Mouse (Mus musculus): Measurements from ENCODE around the gene Gpc5.
"Not testable (repeated sequence)": the region's sequence is repeated elsewhere in the genome, so short reads cannot be mapped to it uniquely, and the experiment has no call there.

The Gpc5 gene

GRCm38 (mm10) chr14:115092081-115092480, at the start of gene Gpc5:
TSS of gene Gpc5 (plus strand) at chr14:115092215.
- peak; percentile 72 to 90 for DNase-seq (ENCODE audit: low spot score in 2 of 2)

DNA sequence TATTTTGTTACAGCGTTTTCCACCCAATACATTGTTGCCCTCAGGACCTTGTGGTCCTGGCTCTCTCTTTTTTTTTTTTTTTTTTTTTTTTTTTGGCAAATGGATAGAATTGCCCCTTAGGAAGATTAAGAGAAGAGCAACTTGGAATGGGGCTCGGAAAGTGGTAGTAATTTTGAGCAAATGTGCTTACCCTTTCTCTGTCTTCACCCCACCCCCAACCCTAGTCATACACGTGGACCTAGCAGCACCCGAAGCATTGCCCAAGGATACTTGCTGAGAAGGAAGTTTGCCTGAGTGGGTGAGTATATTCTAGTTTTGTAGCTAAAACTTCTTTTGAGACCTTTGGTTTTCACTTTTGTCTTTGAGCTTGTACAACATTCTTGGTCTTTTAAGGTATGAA, 49.4 kb upstream of the Gpc5 start:
- no peak for DNase-seq (ENCODE audit: low spot score in 2 of 2)

DNA sequence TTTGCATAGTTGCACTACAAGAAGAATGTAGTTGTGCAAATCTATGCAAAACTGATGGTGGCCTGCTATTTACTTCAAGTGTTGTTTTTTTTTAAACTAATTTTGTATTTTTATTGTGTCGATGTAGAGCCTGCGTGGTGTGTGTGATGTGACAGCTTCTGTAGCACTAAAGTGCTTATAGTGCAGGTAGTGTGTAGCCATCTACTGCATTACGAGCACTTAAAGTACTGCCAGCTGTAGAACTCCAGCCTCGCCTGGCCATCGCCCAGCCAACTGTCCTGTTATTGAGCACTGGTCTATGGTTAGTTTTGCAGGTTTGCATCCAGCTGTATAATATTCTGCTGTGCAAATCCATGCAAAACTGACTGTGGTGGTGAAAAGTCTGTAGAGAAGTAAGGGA, 48.0 kb upstream of the Gpc5 start:
- DNase-seq (ENCODE audit: low spot score in 2 of 2), result no peak

DNA sequence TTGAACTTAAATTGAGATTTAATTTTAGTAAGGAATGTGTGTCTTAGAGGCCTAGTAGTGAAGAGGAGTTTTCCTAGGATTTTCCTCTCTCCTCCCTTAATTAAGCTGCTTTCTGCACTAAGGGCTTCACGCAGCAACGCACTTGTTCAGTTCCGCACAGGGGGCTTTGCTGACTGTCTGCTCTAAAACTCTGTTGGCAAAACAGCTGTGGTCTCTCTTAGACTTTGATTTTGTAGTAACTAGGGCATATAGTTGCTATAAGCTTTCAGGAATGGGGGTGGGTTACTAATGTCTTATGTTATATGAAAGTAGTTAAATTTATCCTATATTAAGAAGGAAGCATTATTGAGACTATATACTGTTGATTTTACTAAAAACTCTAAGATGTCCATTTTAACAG, 46.3 kb upstream of the Gpc5 start:
- no peak for DNase-seq (ENCODE audit: low spot score in 2 of 2)

GRCm38 (mm10) chr14:115047316-115047715, 44.7 kb upstream of the Gpc5 start:
- no peak for DNase-seq (ENCODE audit: low spot score in 2 of 2)

GRCm38 (mm10) chr14:115047990-115048862, 43.8 kb upstream of the Gpc5 start:
- DNase-seq (ENCODE audit: low spot score in 2 of 2), result no peak

DNA sequence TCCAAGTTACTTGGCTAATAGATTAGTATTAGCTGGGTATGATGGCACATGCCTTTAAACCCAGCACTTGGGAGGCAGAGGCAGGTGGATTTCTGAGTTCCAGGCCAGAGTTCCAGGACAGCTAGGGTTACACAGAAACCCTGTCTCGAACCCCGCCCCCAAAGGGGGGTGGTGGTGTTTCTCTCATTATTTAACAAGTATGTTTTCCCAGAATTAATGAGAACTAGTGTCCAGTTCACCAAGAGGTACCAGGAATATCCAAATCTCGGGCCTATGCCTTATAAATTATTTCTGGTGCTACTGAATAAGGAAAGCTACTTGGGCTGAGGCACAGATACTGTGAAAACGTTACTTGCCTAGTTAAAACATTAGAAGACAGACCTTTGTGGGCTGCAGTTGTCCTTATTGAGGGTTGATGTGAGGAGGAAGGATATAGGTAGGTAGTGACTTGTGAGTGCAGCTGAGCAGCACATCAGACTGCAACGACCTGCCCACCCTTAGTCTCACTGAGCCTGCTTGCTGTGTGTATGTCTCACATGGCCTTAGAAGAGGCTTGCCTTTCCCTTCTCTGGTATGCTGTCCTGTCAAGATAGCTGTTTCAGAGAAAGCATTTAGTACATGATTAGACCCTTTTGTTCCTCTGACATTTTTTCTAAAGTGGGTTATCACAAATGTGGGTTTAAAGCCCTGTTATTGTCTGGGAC, 43.0 kb upstream of the Gpc5 start:
- DNase-seq (ENCODE audit: low spot score in 2 of 2), result no peak

- no peak for DNase-seq (ENCODE audit: low spot score in 2 of 2)
These were observed 42.2 kb upstream of the Gpc5 start for GRCm38 (mm10) chr14:115049831-115050230.

- DNase-seq (ENCODE audit: low spot score in 2 of 2), result no peak
These were observed 40.8 kb upstream of the Gpc5 start for GRCm38 (mm10) chr14:115051106-115051760.

DNA sequence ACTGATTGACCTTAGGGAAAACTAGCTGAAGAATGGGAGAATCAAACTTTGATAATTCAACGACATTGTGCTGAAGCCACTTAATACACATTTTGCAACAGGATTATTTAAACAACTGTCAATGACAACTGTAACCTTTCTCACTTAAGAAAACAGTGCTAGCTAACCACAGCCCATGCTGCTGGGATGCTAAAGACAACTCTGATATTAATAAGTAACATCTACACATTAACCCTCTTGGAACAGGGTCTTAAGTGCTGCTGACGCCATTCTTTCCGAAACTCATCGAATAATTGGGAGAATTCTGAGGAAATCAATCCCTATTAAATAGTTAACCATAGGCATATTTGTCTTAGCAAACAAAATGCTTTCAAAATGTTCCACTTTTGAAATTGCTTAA, 39.6 kb upstream of the Gpc5 start:
- DNase-seq (ENCODE audit: low spot score in 2 of 2), result no peak

DNA sequence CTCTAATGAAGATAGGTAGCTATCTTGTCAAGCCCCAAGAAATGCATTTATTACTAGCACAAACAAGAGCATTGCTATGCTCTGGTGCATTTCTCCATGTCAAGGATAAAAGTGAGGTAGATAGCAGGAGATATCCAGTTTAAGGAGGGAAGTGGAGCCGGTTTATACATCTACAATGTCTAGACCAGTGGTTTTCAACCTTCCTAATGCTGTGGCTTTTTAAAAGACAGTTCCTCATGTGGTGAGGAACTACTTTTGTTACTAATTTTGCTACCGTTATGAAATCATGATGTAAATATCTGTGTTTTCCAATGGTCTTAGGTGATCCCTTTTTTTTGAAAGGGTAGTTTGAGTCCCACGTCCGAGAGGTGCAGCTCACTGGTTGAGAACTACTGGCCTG, 37.8 kb upstream of the Gpc5 start:
- DNase-seq (ENCODE audit: low spot score in 2 of 2), result no peak

DNA sequence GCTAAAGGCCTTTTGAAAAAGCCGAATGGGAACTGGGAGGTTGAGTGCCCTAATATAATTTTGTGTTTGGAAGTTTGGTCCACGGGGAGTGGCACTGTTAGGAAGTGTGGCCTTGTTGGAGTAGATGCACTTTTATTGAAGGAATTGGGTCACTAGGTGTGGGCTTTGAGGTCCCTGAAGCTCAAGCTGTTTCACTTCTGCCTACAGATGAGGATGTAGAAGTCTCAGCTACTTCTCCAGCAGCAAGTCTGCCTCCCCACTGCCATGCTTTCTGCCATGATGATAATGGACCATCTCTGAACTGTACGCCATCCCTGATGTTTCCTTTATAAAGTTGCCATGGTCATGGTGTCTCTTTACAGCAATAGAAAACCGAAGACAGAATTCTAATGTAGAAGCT, 34.5 kb upstream of the Gpc5 start:
- no peak for DNase-seq (ENCODE audit: low spot score in 2 of 2)

DNA sequence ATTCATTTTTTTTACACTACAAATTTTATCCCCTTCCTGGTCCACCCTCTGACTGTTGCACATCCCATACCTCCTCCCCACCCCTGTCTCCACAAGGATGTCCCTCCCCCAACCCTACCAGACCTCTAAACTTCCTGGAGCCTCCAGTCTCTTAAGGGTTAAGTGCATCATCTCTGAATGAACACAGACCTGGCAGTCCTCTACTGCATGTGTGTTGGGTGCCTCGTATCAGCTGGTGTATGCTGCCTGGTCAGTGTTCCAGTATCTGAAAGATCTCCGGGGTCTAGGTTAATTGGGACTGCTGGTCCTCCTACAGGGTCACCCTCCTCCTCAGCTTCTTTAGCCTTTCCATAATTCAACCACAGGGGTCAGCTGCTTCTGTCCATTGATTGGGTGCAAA, 25.9 kb upstream of the Gpc5 start:
- DNase-seq (ENCODE audit: low spot score in 2 of 2), result not testable (repeated sequence)

DNA sequence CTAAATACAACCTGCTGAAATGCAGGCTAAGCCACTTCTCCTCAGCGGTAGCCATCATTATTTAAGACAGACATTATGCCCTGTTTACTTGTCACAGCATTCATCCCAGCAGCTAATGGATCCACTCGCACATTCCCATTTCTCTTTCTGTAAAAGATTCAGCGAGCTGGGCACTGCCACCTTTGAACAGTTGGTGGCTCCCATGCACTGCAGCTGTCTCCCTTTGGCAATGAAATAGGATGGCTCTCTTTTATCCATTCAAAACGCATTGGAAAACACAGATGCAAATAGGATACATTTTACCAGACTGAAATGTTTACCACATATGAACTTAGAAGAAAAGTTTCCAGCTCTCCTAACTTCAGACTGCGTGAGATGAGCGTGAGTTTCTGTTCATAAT, 21.5 kb upstream of the Gpc5 start:
- DNase-seq (ENCODE audit: low spot score in 2 of 2), result peak; percentile 10 to 53

GRCm38 (mm10) chr14:115077340-115077739, 14.7 kb upstream of the Gpc5 start:
- no peak for DNase-seq (ENCODE audit: low spot score in 2 of 2)

GRCm38 (mm10) chr14:115078064-115078463, 14.0 kb upstream of the Gpc5 start:
- DNase-seq (ENCODE audit: low spot score in 2 of 2), result no peak

DNA sequence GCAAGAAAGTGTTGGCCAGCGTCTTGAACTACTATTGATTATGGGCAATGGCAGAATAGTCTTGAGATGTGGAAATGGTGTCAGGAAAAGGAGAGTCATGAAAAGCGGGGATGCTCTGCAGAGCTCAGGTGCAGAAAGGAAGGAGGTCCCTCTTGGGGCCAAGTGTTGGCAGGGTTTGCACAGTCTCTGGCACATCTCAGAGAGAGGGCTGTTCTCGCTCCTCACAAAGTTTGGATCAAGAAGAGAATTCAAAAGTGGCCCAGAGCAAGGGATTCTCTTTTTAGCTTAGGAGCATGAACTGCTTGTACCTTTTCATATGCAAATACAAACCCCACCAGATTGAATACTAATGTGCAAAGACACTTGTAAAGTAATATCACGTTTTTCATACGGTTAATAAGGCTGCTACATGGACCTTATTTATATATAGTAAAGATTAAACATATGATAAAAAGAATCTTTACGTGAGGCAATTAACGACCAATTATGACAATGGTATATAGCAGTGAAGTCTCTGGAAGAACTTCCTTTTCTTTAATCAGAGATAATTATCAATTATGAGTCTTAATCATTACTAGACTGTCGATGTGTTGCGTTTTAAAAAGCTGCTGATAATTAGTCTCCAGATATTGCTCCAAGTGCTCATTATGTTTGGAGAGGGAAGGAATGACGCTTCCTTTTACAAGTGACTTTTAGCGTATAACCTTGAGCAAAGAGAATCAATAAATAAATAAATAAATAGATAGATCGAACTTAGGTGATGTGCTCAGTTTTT, 10.1 kb upstream of the Gpc5 start:
- DNase-seq (ENCODE audit: low spot score in 2 of 2), result no peak

GRCm38 (mm10) chr14:115090516-115090915, 1.5 kb upstream of the Gpc5 start:
- DNase-seq (ENCODE audit: low spot score in 2 of 2), result no peak

DNA sequence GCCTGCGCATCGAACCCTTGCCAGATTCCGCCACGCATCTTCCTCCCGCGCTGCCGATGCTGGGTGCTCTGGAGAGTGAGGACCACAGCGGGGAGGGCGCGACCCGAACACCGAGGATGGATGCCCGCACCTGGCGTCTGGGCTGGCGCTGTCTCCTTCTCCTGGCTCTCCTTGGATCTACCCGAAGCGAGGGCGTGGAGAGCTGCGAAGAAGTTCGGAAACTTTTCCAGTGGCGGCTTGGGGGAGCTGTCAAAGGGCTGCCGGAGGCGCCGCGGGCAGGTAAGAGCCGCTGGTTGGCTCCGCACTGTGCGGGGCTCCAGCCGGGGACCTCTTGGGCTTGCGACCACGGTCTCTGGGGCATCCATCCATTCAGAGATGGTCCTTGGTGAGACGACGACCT, 495 bp downstream of the Gpc5 start:
- peak in 1 of 2 experiments; percentile 5 for DNase-seq (ENCODE audit: low spot score in 2 of 2)

- DNase-seq (ENCODE audit: low spot score in 2 of 2), result no peak
These were observed 937 bp downstream of the Gpc5 start for GRCm38 (mm10) chr14:115092952-115093351.

DNA sequence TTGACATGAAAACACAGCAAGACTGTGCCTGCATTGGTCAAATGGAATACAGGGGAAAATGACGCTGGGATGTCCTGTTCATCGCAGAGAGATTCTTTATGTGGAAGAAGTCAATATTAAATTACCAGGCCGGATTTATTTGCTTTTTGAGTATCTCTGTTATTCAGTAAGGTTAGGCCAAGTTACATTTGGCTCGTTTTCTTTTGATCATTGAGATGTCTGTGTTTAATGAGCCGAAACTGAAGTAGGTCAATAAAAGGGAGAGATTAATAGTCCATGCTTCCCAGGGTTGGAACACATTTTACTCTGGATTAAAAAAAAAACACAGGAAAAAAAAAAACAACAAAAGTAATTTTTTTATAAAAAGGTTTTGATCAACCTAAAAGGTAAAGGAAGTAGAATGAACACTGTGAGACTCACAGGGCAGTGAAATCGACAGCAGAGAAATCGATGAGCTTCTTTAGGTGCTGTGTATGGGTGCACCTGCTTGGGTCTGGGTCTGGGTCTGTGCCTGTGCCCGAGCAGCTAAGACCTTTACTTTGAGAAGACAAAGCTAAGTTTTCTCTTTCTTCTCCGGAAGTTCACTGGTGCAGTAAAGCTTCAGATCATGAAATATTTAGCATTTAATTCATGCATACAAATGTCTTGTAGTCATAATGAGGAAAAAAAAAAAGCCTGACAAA, 8.7 kb downstream of the Gpc5 start:
- DNase-seq (ENCODE audit: low spot score in 2 of 2), result no peak
